Comparison of ENCODE assay signal across 9 mouse cellular contexts in the genomic region with DNA sequence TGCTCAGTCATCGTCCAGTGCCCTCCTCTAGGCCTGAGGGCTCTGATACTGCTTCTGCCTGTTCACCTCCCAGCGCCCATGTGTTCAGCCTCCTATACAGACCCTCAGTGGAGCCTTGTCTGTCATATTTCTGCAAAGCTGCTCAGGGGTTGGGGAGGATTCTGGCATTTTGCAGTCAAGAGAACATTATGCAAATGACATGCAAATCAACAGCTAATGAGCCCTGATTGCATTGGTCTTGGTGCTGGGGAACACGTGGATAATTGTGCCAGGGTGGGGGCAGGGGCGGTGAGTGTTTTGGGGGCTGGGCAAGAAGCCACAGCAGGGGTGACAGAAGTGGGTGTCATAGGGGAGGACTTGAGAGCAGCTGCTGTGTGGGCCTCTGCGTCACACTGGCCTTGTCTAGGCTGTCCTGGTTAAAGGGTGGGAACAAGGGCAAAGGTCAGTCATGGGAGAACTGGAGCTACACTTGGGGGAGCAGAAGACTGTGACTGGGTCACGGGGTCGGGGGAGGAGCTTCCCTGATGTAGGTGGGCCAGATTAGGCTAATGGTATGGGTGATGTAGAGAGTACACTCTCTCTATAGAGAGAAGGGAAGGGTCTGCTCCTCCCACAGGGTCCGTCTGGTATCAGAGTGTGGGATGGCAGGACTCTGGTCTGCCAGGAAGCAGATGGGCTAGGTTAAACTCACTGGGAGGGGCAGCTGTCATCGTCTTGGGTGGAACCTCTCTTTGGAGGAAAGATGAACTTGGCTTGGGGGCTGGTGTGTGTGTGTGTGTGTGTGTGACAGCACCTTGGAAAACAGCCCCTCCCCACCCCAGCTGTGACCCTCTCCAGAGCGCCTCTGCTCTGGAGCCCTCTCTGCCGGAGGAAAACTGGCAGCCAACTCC. TPM values are rescaled to one million over a fixed set of nuclear protein-coding genes. Genes with fewer than 3 reads are reported as not detected.
DNase-seq lines count a peak whose midpoint lies in the region; ATAC-seq and TF ChIP-seq lines count a peak whose summit lies in the region.
"Had no signal": no experiment of that assay in that cellular context is flagged by ENCODE, and none has a peak within 500 bp of the region (broad histone marks: within the 10 kb centered on the region; RNA-seq: fewer than 3 reads in every experiment).

No protein-coding gene starts in this region.

- H3K9ac ChIP-seq in stomach, embryonic 15.5 days = no peak overlapping the region
- H3K9ac ChIP-seq in stomach, postnatal 0 days (ENCODE audit: low read length) = no peak overlapping the region

- H3K27ac ChIP-seq in kidney, adult 2 months (ENCODE audit: insufficient read depth, low read depth, low read length) = no peak overlapping the region
- H3K27ac ChIP-seq in stomach, embryonic 15.5 days = no peak overlapping the region
- H3K27ac ChIP-seq in stomach, postnatal 0 days (replicated peaks) = no peak overlapping the region
- H3K27ac ChIP-seq: gastrocnemius, adult 2 months had no signal

- WGBS in kidney, adult 2 months = 42% methylated on average over 11 of the region's 11 CpGs
- 47% methylated on average over 11 of the region's 11 CpGs for WGBS in stomach, embryonic 15.5 days
- WGBS in stomach, postnatal 0 days = 47% methylated on average over 11 of the region's 11 CpGs

- no peak overlapping the region for H3K4me3 ChIP-seq in kidney, adult 2 months (ENCODE audit: insufficient read depth, low read depth, low read length)
- no peak overlapping the region for H3K4me3 ChIP-seq in stomach, embryonic 15.5 days (replicated peaks)
- no peak overlapping the region for H3K4me3 ChIP-seq in stomach, postnatal 0 days (ENCODE audit: low read depth, low read length)
- H3K4me3 ChIP-seq: gastrocnemius, adult 2 months had no signal

- ATAC-seq in stomach, embryonic 15.5 days (ENCODE audit: insufficient read depth, low FRiP score, low read depth) = peak; percentile 70; the same call in 1 of the 2 replicates
- no peak for ATAC-seq in stomach, postnatal 0 days (ENCODE audit: low FRiP score, low TSS enrichment)
- no peak for ATAC-seq in inflammation-experienced regulatory T-cells, adult 6 months

- no peaks in the 10 kb centered on the region for H3K9me3 ChIP-seq in stomach, embryonic 15.5 days
- no peaks in the 10 kb centered on the region for H3K9me3 ChIP-seq in stomach, postnatal 0 days (ENCODE audit: control insufficient read depth, low read length)

- no peak overlapping the region for H3K4me2 ChIP-seq in stomach, embryonic 15.5 days
- H3K4me2 ChIP-seq in stomach, postnatal 0 days (replicated peaks; ENCODE audit: low read depth) = no peak overlapping the region

- no peak for TF ChIP-seq CTCF in kidney, adult 2 months (conservative IDR thresholded peaks at IDR 0.05; ENCODE audit: insufficient read depth, insufficient read length, low read depth, low read length)
- TF ChIP-seq CTCF in stomach, postnatal 0 days (IDR thresholded peaks at IDR 0.05; ENCODE audit: low read depth) = no peak

- no peaks in the 10 kb centered on the region for H3K4me1 ChIP-seq in kidney, adult 2 months (ENCODE audit: control insufficient read depth, insufficient read depth, low read length)
- H3K4me1 ChIP-seq in stomach, embryonic 15.5 days = no peaks in the 10 kb centered on the region
- no peaks in the 10 kb centered on the region for H3K4me1 ChIP-seq in stomach, postnatal 0 days (replicated peaks; ENCODE audit: control insufficient read depth, insufficient read depth)

- no peak for TF ChIP-seq EP300 in stomach, postnatal 0 days (optimal IDR thresholded peaks at IDR 0.05)

- H3K27me3 ChIP-seq in kidney, adult 2 months (replicated peaks; ENCODE audit: control insufficient read depth, insufficient read depth, low read length) = no peaks in the 10 kb centered on the region
- H3K27me3 ChIP-seq in stomach, embryonic 15.5 days (replicated peaks) = no peaks in the 10 kb centered on the region
- no peaks in the 10 kb centered on the region for H3K27me3 ChIP-seq in stomach, postnatal 0 days (ENCODE audit: control insufficient read depth, insufficient read depth, low read length)

- no peaks in the 10 kb centered on the region for H3K36me3 ChIP-seq in kidney, adult 2 months (ENCODE audit: control insufficient read depth, insufficient read depth, low read length)
- H3K36me3 ChIP-seq in stomach, embryonic 15.5 days = no peaks in the 10 kb centered on the region
- H3K36me3 ChIP-seq in stomach, postnatal 0 days (ENCODE audit: control insufficient read depth, insufficient read depth, low read length) = no peaks in the 10 kb centered on the region

- peak; percentile 25 for DNase-seq in kidney, adult 2 months
- no peak for DNase-seq in kidney, postnatal 10 days
- DNase-seq in stomach, postnatal 0 days (ENCODE audit: low spot score) = no peak
- peak; percentile 35 to 52 for DNase-seq in kidney, postnatal 36 days
- DNase-seq in urinary bladder, postnatal 4 days (ENCODE audit: low spot score in 2 of 2) = no peak
- no peak for DNase-seq in right cerebral cortex, adult 18-20 months
- DNase-seq: gastrocnemius, adult 2 months had no signal

- TF ChIP-seq POLR2A in kidney, adult 2 months (IDR thresholded peaks at IDR 0.05; ENCODE audit: low read depth, low read length) = no peak

RNA-seq across cellular contexts. Expression of gene Pacsin1, which starts 23.9 kb away (rescaled TPM):
- 0.58 and 1.3 TPM in 2 replicates for polyA plus RNA-seq in kidney, adult 2 months (2012; rRNA removed)
- 1.9 TPM in 2 replicates for polyA plus RNA-seq in stomach, embryonic 15.5 days (2015; fragmentation: Nextera tagmentation; extraction: Ambion mirVana)
- 1.2 and 1.4 TPM in 2 replicates for polyA plus RNA-seq in stomach, postnatal 0 days (2015; fragmentation: Nextera tagmentation; extraction: Ambion mirVana)
- 10 to 100 TPM; 12.2 to 49.0 (median 34.4) TPM for polyA plus RNA-seq in inflammation-experienced regulatory T-cells, adult 6 months (2017; shearing (Covaris generic))

RNA-seq across cellular contexts. Expression of gene Rps10, which starts 42.7 kb away (rescaled TPM):
- 814 and 927 TPM in 2 replicates for polyA plus RNA-seq in kidney, adult 2 months (2012; rRNA removed)
- 933 and 955 TPM in 2 replicates for polyA plus RNA-seq in stomach, embryonic 15.5 days (2015; fragmentation: Nextera tagmentation; extraction: Ambion mirVana)
- 828 and 879 TPM in 2 replicates for polyA plus RNA-seq in stomach, postnatal 0 days (2015; fragmentation: Nextera tagmentation; extraction: Ambion mirVana)
- 1,000 to 10,000 TPM; 1,299 to 2,086 (median 1,613) TPM for polyA plus RNA-seq in inflammation-experienced regulatory T-cells, adult 6 months (2017; shearing (Covaris generic))

RNA-seq across cellular contexts. Expression of gene RPS10-NUDT3, which starts 44.1 kb away (rescaled TPM):
- polyA plus RNA-seq in kidney, adult 2 months (2012; rRNA removed) = not detected in 2 replicates
- not detected in 2 replicates for polyA plus RNA-seq in stomach, embryonic 15.5 days (2015; fragmentation: Nextera tagmentation; extraction: Ambion mirVana)
- polyA plus RNA-seq in stomach, postnatal 0 days (2015; fragmentation: Nextera tagmentation; extraction: Ambion mirVana) = not detected in 2 replicates
- not detected for polyA plus RNA-seq in inflammation-experienced regulatory T-cells, adult 6 months (2017; shearing (Covaris generic))

RNA-seq across cellular contexts. Expression of gene Spdef, which starts 49.6 kb away (rescaled TPM):
- 0.09 and 0.45 TPM in 2 replicates for polyA plus RNA-seq in kidney, adult 2 months (2012; rRNA removed)
- 18.9 and 22.8 TPM in 2 replicates for polyA plus RNA-seq in stomach, embryonic 15.5 days (2015; fragmentation: Nextera tagmentation; extraction: Ambion mirVana)
- 28.0 and 29.7 TPM in 2 replicates for polyA plus RNA-seq in stomach, postnatal 0 days (2015; fragmentation: Nextera tagmentation; extraction: Ambion mirVana)
- polyA plus RNA-seq in inflammation-experienced regulatory T-cells, adult 6 months (2017; shearing (Covaris generic)) = not detected

RNA-seq across cellular contexts. Expression of gene Nudt3, which starts 55.9 kb away (rescaled TPM):
- polyA plus RNA-seq in kidney, adult 2 months (2012; rRNA removed) = 61.4 and 69.9 TPM in 2 replicates
- 78.6 and 79.3 TPM in 2 replicates for polyA plus RNA-seq in stomach, embryonic 15.5 days (2015; fragmentation: Nextera tagmentation; extraction: Ambion mirVana)
- 40.6 and 43.9 TPM in 2 replicates for polyA plus RNA-seq in stomach, postnatal 0 days (2015; fragmentation: Nextera tagmentation; extraction: Ambion mirVana)
- polyA plus RNA-seq in inflammation-experienced regulatory T-cells, adult 6 months (2017; shearing (Covaris generic)) = 10 to 100 TPM; 28.1 to 42.5 (median 32.0) TPM

Comparison
In these comparisons a context has a peak if more than half of its experiments do, and no peak if none do; other contexts are left out.
1. DNase-seq: peak in kidney, adult 2 months (single experiment) and kidney, postnatal 36 days (2 of 2); none in kidney, postnatal 10 days (single experiment), stomach, postnatal 0 days (single experiment), urinary bladder, postnatal 4 days (0 of 2) and right cerebral cortex, adult 18-20 months (single experiment).